Mouse (Mus musculus): Measurements from ENCODE around the gene Prkn.

DNA sequence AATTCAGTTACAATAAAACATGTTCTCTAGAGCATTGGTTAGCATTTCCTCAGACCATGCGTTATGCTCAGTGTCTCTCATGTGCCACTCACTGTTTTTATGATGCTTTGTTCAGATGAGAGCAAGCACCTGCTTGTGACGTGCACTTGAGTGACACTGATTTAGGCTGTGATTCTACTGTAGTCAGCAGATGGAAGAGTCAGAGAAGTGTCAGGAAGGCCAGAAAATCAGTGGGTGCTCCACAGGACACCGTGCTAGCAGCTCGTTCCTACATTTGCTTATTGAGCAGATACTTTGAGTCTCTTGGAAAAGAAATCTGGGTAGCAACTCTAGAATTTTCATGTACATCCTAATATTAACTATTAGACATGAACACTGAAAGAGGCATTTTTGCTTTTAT lies 106.4 kb downstream of the Prkn start:
- TF ChIP-seq GATA1 (IDR thresholded peaks at IDR 0.05; ENCODE audit: borderline replicate concordance, low read length) (no peak), FLI1 (IDR thresholded peaks at IDR 0.05; ENCODE audit: low read length) (no peak)
